Mouse (Mus musculus): ENCODE data around the gene Slc22a4.
"Not testable (repeated sequence)": the region's sequence is repeated elsewhere in the genome, so short reads cannot be mapped to it uniquely, and the experiment has no call there.

DNA sequence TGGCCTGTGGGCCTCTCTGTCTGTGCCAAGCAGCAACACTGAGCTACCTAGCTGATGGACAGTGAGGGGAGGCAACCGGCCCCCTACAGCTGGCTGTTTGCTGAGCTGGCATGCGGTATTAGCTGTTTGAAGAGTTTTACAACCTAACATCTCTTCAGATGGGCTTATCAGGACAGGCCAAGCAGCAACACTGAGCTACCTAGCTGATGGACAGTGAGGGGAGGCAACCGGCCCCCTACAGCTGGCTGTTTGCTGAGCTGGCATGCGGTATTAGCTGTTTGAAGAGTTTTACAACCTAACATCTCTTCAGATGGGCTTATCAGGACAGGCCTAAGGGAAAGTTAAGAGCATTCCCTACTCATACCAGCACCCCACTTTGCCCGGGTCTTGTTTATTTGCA is 21.5 kb downstream of the Slc22a4 start:
- not testable (repeated sequence) for TF ChIP-seq CTCF, EP300 (IDR thresholded peaks at IDR 0.05; ENCODE audit: low read depth)

All from liver, postnatal 0 days (tissue).